Mouse (Mus musculus) midbrain, embryonic 12.5 days (tissue): ENCODE measurements around the gene Wdr61. TPM values are rescaled to one million over a fixed set of nuclear protein-coding genes. Genes with fewer than 3 reads are reported as not detected.

ENCODE experiments used
- ATAC-seq: fragments of 200-750 bp; cut with Nextera tagmentation; 2 replicates; pipeline ENCODE4 v1.8.0; 2017; ENCODE audit warnings: low read depth, moderate TSS enrichment, moderate library complexity; ENCODE audit not compliant: low FRiP score
- H3K27ac ChIP-seq: fragments of 300-500 bp; sonication (generic); replicated peaks from 2 replicates; pipeline ENCODE4 v1.5.1; 2016; ENCODE audit warnings: mild to moderate bottlenecking
- H3K27me3 ChIP-seq: fragments of 300-500 bp; sonication (generic); 2 replicates; pipeline ENCODE4 v1.6.1; 2016; ENCODE audit warnings: mild to moderate bottlenecking
- H3K36me3 ChIP-seq: fragments of 300-500 bp; sonication (generic); 2 replicates; pipeline ENCODE4 v1.6.1; 2016
- H3K4me1 ChIP-seq: fragments of 300-500 bp; sonication (generic); 2 replicates; pipeline ENCODE4 v1.6.1; 2016
- H3K4me2 ChIP-seq: fragments of 300-500 bp; sonication (generic); replicated peaks from 2 replicates; pipeline ENCODE4 v1.6.1; 2016; ENCODE audit warnings: mild to moderate bottlenecking, moderate library complexity
- H3K4me3 ChIP-seq: fragments of 300-500 bp; sonication (generic); 2 replicates; pipeline ENCODE4 v1.5.1; 2016; ENCODE audit warnings: mild to moderate bottlenecking
- H3K9ac ChIP-seq: fragments of 300-500 bp; sonication (generic); replicated peaks from 2 replicates; pipeline ENCODE4 v1.6.1; 2016; ENCODE audit warnings: mild to moderate bottlenecking, moderate library complexity
- H3K9me3 ChIP-seq: fragments of 300-500 bp; sonication (generic); 2 replicates; pipeline ENCODE4 v1.6.1; 2016; ENCODE audit warnings: mild to moderate bottlenecking
- whole genome bisulfite sequencing: fragments of 180-500 bp; shearing (Covaris S2); methylation state at CpG from one replicate; pipeline ENCODE4 v1.1.7; 2016; 5-methylcytosine and 5-hydroxymethylcytosine counted together
- polyA plus RNA-seq: library from polyadenylated mRNA; unstranded; fragments of >200 nt; fragmentation: Nextera tagmentation; extraction: Ambion mirVana; gene quantifications from 2 replicates; pipeline ENCODE4 v1.2.1, GENCODE M21; 2016

Wdr61 gene
- polyA plus RNA-seq, result 128 and 134 TPM in 2 replicates

DNA sequence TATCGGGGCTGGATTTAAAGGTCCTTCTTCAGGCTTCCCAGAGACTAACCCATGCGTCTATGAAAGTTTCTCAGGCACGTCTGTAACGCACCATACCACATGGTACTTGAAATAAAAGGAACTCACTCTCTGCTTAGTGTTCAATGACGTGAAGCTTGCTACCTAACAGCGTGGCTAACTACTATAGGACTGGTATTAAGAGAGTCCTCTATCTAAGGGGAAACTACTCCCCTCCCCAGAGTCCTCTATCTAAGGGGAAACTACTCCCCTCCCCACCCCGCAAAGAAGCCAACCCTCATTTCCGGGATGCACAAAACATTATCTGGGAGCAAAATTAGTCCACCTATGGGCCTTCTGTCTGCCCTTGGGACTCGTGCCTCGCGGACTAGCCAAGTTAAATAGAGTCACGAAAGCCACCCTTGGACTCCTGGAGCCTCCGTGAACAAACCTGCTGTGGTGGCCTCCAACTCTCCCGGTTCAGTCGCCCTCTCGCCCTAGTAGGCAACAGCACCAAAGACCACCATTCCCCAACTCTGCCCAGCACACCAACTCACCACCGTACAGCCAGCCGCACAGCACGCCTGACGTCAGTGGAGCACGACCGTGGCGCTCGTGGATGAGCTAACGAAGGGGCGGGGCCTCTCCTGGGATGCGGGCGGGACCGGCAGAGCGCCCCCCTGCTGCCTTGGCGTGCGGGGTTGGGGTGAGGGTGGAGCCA lies at the start of gene Wdr61:
Gene Wdr61 (minus strand): TSS at position 599 of the 718 bp plus-strand sequence.
- Histone ChIP-seq H3K9me3 (no peaks in the 10 kb centered on the region), H3K36me3 (peaks cover 9% of the 10 kb centered on the region), H3K27ac (peak within 1 kb of the TSS; percentile 22; the same call in 1 of the 2 replicates), H3K9ac (peak within 1 kb of the TSS; percentile 78), H3K4me3 (peak within 1 kb of the TSS; percentile 72), H3K4me2 (peak within 1 kb of the TSS; percentile 81), H3K4me1 (peaks cover 15% of the 10 kb centered on the region), H3K27me3 (no peaks in the 10 kb centered on the region)
- WGBS, result 2% methylated on average over 32 of the region's 32 CpGs
- peak; percentile 94 for ATAC-seq

DNA sequence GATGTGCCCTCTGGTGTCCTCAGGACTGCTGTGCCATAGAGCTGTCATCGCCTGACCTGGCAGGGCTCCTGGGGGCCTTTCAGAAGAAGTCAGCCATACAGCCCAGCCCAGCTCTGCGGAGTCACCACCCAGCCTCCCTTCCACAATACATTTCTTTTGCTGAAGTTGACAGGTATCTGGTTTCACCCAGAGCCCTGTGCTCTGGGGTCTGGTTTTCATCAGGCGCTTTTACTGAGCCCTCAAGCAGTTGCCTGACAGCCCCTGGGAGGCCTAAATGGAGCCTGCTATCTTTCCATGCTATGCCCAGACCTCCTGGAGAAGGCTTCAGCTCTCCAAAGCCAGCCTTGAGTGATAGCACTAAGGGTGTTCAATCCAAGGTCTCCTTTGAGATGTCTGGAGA lies 49.7 kb upstream of the Wdr61 start:
- peaks cover 7% of the 10 kb centered on the region for H3K4me1 ChIP-seq
- H3K27me3 ChIP-seq, result no peaks in the 10 kb centered on the region
- H3K9ac ChIP-seq, result no peak overlapping the region
- H3K36me3 ChIP-seq, result no peaks in the 10 kb centered on the region
- 61% methylated on average over 3 of the region's 3 CpGs for WGBS
- no peak for ATAC-seq
- no peak overlapping the region for H3K4me3 ChIP-seq
- H3K9me3 ChIP-seq, result no peaks in the 10 kb centered on the region
- no peak overlapping the region for H3K27ac ChIP-seq
- no peak overlapping the region for H3K4me2 ChIP-seq

DNA sequence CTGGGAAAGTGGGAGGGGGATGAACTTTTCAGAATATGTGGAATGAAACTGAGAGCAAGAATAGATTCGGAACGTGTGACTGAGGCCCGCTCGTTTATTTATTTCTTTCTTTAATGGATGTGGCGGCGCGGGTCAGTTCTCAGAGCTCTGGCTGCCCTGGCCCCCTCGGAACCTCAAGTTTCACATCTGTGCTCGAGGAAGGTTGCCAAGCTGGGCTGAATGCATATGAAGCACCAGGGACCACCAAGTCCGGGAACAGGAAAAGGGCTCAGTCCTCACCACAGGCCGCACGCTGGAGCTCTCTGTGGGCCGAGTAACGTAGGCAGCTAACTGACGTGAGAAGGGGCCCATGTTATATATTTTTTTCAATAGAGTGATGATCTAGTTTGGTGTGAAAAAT lies 48.2 kb upstream of the Wdr61 start:
- H3K27ac ChIP-seq, result no peak overlapping the region

DNA sequence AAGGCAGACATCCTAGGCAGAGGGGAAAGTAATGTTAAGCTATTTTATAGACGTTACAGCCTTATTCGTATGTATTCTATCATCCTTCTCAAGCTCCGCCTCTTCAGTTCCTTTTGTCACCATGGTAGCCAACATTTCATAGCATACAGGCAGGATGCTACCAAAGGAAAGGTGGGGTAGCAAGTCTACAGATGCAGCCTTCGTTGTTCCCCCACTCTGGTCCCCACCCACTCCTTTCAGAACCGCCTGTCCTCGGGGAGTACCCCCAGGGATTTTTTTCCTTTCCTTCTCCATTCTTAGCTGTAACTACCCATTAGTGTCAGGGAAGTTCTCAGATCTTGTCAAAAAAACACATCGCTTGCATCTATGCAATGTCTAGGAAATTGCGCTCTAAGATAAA lies 45.0 kb upstream of the Wdr61 start:
- WGBS, result 88% methylated on average over 8 of the region's 8 CpGs
- Histone ChIP-seq H3K27me3 (no peaks in the 10 kb centered on the region), H3K4me1 (no peaks in the 10 kb centered on the region), H3K4me2 (no peak overlapping the region), H3K27ac (no peak overlapping the region), H3K4me3 (no peak overlapping the region), H3K9ac (no peak overlapping the region), H3K36me3 (no peaks in the 10 kb centered on the region), H3K9me3 (no peaks in the 10 kb centered on the region)
- ATAC-seq, result no peak

More for the DNA sequence above, 48.2 kb upstream of the Wdr61 start:
- Histone ChIP-seq H3K4me3 (no peak overlapping the region), H3K4me2 (no peak overlapping the region), H3K4me1 (peaks cover 2% of the 10 kb centered on the region; the same call in 1 of the 2 replicates), H3K27me3 (no peaks in the 10 kb centered on the region), H3K36me3 (no peaks in the 10 kb centered on the region), H3K9me3 (no peaks in the 10 kb centered on the region), H3K9ac (no peak overlapping the region)
- ATAC-seq, result no peak
- 71% methylated on average over 15 of the region's 15 CpGs for WGBS

DNA sequence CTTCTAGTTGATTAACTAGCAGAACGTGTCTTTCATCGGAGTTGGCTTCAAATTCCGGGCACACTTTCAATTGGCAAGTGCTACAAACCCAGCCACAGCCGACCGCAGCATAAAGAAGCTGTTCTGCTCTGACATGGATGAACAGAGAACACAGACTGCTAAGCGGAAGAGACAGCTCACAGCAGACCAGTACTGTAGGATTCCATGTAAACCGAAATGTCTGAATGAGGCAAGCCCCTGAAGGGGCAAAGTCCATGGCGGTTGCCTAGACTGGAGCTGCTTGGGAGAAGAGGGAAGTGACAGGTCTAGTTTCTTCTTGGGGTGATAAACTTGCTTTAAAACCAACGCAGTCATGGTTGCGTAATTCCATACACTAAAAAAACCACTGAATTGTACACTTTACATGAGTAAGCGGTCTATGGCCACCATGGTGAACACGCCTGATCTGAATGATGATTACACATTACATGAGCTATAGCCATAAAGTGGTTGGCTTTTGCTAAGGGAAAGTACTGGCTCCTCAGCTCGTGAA lies 42.2 kb upstream of the Wdr61 start:
- H3K27ac ChIP-seq, result no peak overlapping the region
- H3K4me1 ChIP-seq, result no peaks in the 10 kb centered on the region
- no peak for ATAC-seq
- H3K36me3 ChIP-seq, result no peaks in the 10 kb centered on the region
- no peak overlapping the region for H3K9ac ChIP-seq
- H3K9me3 ChIP-seq, result no peaks in the 10 kb centered on the region
- no peaks in the 10 kb centered on the region for H3K27me3 ChIP-seq
- WGBS, result 92% methylated on average over 13 of the region's 13 CpGs
- H3K4me2 ChIP-seq, result no peak overlapping the region
- H3K4me3 ChIP-seq, result no peak overlapping the region

DNA sequence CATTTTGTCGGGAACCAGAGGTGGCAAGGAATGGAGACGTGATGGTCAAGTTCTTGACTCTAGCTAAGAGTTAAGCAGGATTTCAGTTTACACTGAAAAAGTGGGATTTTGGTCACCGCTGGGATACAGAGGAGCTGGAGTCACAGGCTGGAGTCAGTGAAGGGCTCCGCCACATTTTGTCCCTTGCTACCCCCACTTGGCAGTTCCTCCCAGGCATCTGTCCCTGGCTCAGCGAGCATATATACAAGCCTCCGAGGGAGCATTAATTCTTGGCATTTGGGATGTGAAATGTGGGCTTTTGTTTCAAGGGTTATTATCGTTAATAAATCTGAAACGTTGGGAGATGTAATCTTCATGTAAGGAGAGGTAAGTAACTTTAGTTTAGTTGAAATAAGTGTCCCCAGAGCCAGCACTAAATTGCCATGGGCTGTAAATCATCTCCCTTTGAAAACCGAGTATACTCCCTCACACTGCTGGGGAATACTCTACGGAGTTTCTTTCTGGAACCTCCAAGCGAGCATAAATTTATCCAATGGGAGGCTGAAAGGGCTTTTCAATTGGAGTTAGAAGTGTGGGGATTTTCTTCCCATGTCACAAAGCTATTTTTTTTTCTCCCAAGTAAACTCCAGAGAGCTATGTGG lies 35.9 kb upstream of the Wdr61 start:
- no peak overlapping the region for H3K4me3 ChIP-seq
- H3K9ac ChIP-seq, result no peak overlapping the region
- 0 out of 2 replicates have a peak overlapping the region, but pooled peaks have one; percentile 7 for H3K4me2 ChIP-seq
- no peaks in the 10 kb centered on the region for H3K9me3 ChIP-seq
- H3K27ac ChIP-seq, result no peak overlapping the region
- H3K27me3 ChIP-seq, result peaks cover 31% of the 10 kb centered on the region
- WGBS, result 66% methylated on average over 11 of the region's 11 CpGs
- peaks cover 18% of the 10 kb centered on the region for H3K4me1 ChIP-seq
- no peaks in the 10 kb centered on the region for H3K36me3 ChIP-seq
- no peak for ATAC-seq

DNA sequence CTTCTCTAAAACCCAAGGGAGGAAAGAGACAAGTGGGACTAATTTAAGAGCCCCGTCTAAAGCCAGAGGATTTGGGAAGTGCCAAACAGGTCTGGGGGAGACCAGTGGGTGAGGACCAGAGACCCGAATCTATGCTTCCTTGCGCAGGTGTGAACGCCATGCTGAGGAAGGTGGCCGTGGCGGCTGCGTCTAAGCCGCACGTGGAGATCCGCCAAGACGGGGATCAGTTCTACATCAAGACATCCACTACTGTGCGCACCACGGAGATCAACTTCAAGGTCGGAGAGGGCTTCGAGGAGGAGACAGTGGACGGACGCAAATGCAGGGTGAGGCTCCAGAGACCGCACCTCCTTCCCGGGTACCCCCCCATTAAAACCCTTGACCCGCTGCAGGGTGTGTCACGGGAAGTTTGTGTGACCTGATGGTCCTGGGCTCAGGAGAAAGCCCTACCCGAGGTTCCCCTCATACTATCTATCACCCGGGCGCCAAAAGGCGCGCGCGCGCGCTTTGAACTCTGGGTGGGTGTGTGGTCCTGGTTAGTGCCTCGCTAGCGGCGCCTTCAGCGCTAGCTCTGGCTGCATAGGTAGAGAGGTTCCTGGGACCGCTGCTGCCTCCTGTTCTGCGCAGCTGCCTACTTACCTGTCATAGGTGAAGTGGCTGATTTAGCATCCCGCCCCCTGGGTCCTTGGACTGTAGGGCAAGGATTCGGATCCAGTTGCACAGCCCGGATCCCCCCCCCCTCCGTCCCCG lies 31.2 kb upstream of the Wdr61 start:
- no peak for ATAC-seq
- Histone ChIP-seq H3K9ac (peak overlapping the region; percentile 49), H3K4me1 (peaks cover 27% of the 10 kb centered on the region), H3K36me3 (no peaks in the 10 kb centered on the region), H3K4me2 (peak overlapping the region; percentile 59), H3K4me3 (peak overlapping the region; percentile 45), H3K27ac (no peak overlapping the region), H3K9me3 (no peaks in the 10 kb centered on the region), H3K27me3 (peaks cover 69% of the 10 kb centered on the region)
- WGBS, result 1% methylated on average over 41 of the region's 41 CpGs

DNA sequence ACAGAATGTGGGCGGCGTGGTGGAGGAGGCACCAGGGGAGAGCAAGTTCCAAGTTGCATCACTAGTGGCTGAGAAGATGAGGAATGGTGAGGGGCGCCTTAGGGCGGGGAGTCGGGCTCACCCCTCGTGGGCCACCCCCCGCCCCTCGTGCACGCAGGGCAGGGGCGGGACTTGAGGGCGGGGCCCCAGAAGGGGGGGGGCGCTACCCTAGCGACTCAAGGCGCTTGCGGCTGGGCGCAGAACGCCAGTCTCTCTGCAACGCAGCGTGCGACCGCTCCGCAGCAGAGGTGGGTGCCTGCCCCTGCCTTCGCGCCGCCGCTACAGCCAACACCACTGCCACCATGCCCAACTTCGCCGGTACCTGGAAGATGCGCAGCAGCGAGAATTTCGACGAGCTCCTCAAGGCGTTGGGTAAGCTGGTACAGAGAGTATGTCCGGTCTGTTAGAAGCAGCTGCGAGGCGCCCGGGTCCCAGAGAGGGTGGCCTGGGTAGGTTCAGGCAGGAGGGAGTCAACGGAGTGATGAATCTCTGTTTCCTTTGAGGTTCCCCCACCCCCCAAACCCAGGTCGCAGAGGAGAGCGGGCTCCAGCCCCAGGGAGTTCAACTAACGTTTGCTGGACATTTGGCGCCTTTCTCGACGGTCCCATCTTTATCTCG lies 30.4 kb upstream of the Wdr61 start, which contains the start of gene Crabp1:
Gene Crabp1 (plus strand): TSS at position 188 of the 657 bp plus-strand sequence.
- WGBS, result 1% methylated on average over 41 of the region's 45 CpGs
- H3K9ac ChIP-seq, result peak within 1 kb of the TSS; percentile 49; the same call in 1 of the 2 replicates

DNA sequence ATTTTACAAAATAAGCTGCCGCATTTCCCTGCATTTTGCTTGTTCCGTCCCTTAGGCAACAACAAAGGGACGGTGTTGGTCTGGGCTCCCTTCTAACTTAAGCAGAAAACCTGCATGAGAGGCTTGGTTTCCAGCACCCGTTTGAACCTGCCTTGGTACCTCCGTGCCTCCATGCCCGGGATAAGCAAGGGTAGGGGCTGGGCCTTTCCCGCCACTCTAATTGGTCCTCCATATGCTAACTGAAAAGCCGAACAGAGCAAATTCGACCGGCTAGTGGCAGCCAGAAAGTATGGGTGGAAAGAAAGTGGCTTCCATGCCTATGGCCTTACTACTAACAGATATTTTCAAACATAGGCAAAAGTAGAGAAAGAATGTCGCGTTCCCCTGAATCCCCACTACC lies 29.8 kb upstream of the Wdr61 start:
- Histone ChIP-seq H3K9me3 (no peaks in the 10 kb centered on the region), H3K4me1 (peaks cover 29% of the 10 kb centered on the region), H3K4me3 (peak overlapping the region; percentile 45; the same call in 1 of the 2 replicates), H3K27me3 (peaks cover 69% of the 10 kb centered on the region), H3K4me2 (peak overlapping the region; percentile 59), H3K9ac (no peak overlapping the region), H3K27ac (no peak overlapping the region), H3K36me3 (no peaks in the 10 kb centered on the region)
- 22% methylated on average over 12 of the region's 12 CpGs for WGBS
- no peak for ATAC-seq

More for the DNA sequence above, 30.4 kb upstream of the Wdr61 start, which contains the start of gene Crabp1:
- Histone ChIP-seq H3K36me3 (no peaks in the 10 kb centered on the region), H3K4me1 (peaks cover 26% of the 10 kb centered on the region), H3K27me3 (peaks cover 69% of the 10 kb centered on the region), H3K27ac (no peak within 1 kb of the TSS), H3K9me3 (no peaks in the 10 kb centered on the region), H3K4me2 (peak within 1 kb of the TSS; percentile 59), H3K4me3 (peak within 1 kb of the TSS; percentile 45)
- ATAC-seq, result peak; percentile 44; the same call in 1 of the 2 replicates

DNA sequence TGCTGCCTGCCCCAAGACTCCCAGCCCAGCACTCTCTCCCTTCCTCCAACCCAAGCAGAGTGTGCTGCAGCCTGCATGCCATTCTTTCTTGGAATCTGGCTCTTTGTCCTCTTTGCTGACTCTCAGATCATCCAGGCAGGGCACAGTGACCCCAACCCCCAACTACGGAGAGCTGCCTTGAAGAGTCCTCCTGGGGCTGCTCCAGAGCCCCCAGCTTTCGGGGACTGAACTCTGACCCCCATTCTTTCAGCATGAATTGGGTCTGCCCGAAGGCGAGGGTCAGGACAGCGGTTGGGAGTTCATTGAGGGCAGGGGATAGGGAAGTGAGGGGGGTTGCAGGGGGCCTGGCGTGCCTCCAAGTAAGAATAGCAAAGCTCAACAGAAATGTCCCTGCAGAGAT lies 25.3 kb upstream of the Wdr61 start:
- H3K4me3 ChIP-seq, result no peak overlapping the region
- ATAC-seq, result no peak

DNA sequence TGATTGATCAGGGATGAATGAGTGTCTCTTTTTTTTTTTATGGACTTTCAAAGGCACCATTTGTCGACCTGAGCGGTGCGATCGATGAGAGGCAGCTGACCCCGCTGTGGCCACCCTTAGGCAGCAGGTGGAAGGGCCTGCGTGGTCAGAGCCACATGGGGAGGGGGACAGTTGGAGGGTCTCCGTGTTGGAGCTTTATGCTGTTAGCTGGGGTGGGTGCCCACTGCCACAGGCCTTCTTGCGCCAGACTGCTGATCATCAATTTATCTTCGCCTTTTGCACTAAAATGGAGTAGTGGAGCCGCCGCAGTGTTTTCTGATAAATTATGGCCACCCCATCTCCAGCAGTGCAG lies 18.6 kb upstream of the Wdr61 start:
- Histone ChIP-seq H3K4me1 (peaks cover 10% of the 10 kb centered on the region), H3K36me3 (no peaks in the 10 kb centered on the region), H3K4me3 (no peak overlapping the region), H3K9ac (no peak overlapping the region; the same call in 1 of the 2 replicates), H3K27ac (no peak overlapping the region), H3K27me3 (peaks cover 6% of the 10 kb centered on the region; the same call in 1 of the 2 replicates), H3K4me2 (no peak overlapping the region), H3K9me3 (no peaks in the 10 kb centered on the region)
- ATAC-seq, result 0 out of 2 replicates have a peak, but pooled peaks have one; percentile 9
- WGBS, result 54% methylated on average over 11 of the region's 11 CpGs

More for the DNA sequence above, 25.3 kb upstream of the Wdr61 start:
- peaks cover 12% of the 10 kb centered on the region for H3K4me1 ChIP-seq
- H3K27ac ChIP-seq, result no peak overlapping the region
- WGBS, result 2% methylated on average over 6 of the region's 6 CpGs
- no peaks in the 10 kb centered on the region for H3K36me3 ChIP-seq
- H3K4me2 ChIP-seq, result no peak overlapping the region
- no peaks in the 10 kb centered on the region for H3K9me3 ChIP-seq
- no peak overlapping the region for H3K9ac ChIP-seq
- H3K27me3 ChIP-seq, result peaks cover 31% of the 10 kb centered on the region
